8 mouse cellular contexts compared by ENCODE assay signal in the genomic region with DNA sequence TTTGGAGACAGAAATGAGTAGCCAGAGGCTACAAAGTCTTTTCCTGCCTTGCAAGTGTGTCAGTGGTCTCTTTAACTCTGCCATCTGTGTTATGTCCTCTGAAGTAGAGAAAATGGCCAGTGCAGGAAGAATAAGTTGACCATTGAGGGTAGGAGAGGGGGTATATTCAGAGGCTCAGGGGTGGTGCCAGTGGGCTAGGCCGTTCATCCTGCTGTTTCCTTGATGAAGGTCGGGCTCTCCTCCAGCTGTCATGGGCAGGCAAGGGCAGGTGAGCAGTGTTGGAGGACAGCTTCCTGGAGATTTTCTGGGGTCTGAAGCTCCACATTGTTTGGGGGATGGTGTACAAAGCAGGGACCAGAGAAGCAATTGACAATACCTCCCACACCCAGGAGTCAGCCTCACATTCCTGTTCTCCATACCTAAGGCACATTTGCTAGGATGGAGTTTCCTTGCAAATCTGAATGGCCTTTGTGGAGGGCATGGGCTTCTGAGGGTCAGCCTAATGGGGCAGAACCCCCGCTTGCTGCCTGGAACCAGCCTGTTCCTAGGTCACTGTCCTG. TPM values are rescaled to one million over a fixed set of nuclear protein-coding genes. Genes with fewer than 3 reads are reported as not detected.
DNase-seq lines count a peak whose midpoint lies in the region; ATAC-seq and TF ChIP-seq lines count a peak whose summit lies in the region.

No protein-coding gene starts in this region.

- no peaks in the 10 kb centered on the region for H3K27me3 ChIP-seq in spleen, adult 2 months (ENCODE audit: control insufficient read depth, insufficient read depth, low read length)
- no peaks in the 10 kb centered on the region for H3K27me3 ChIP-seq in liver, embryonic 12.5 days (replicated peaks)

- H3K27ac ChIP-seq in spleen, adult 2 months (ENCODE audit: insufficient read depth, low read length), result 0 out of 2 replicates have a peak overlapping the region, but pooled peaks have one; percentile 27
- peak overlapping the region; percentile 91 for H3K27ac ChIP-seq in liver, embryonic 12.5 days

- peak overlapping the region; percentile 9; the same call in 1 of the 2 replicates for H3K4me3 ChIP-seq in spleen, adult 2 months (ENCODE audit: extremely low read depth, insufficient read depth, insufficient read length)
- H3K4me3 ChIP-seq in liver, embryonic 12.5 days, result peak overlapping the region; percentile 94

- no peaks in the 10 kb centered on the region for H3K9me3 ChIP-seq in liver, embryonic 12.5 days (replicated peaks)

- no peak for TF ChIP-seq CTCF in spleen, adult 2 months (IDR thresholded peaks at IDR 0.05; ENCODE audit: extremely low read depth, insufficient read depth, insufficient read length, insufficient replicate concordance)

- ATAC-seq in liver, embryonic 12.5 days, result no peak
- no peak for ATAC-seq in megakaryocyte progenitor cell, adult 5-6 weeks (replicated peaks; ENCODE audit: poor library complexity)

- H3K36me3 ChIP-seq in spleen, adult 2 months (ENCODE audit: control insufficient read depth, insufficient read depth, low read length), result peaks cover 10% of the 10 kb centered on the region
- peaks cover 41% of the 10 kb centered on the region for H3K36me3 ChIP-seq in liver, embryonic 12.5 days

- WGBS in spleen, adult 2 months, result 63% methylated on average over 3 of the region's 3 CpGs
- 59% methylated on average over 3 of the region's 3 CpGs for WGBS in liver, embryonic 12.5 days (ENCODE audit: insufficient replicate concordance)

- DNase-seq in adrenal gland, postnatal 14 days, result peak; percentile 6
- no peak for DNase-seq in adrenal gland, postnatal 36 days
- no peak for DNase-seq in spleen, adult 2 months (ENCODE audit: low read depth in 1 of 2, low spot score in 2 of 2)
- no peak for DNase-seq in spleen, adult 12 weeks (ENCODE audit: low spot score)
- no peak for DNase-seq in ovary, postnatal 14 days (ENCODE audit: low spot score)
- DNase-seq in natural killer cell, adult 2 months (ENCODE audit: low spot score in 2 of 2), result no peak

- no peak for TF ChIP-seq POLR2A in spleen, adult 2 months (IDR thresholded peaks at IDR 0.05; ENCODE audit: low read depth, low read length)

- H3K4me1 ChIP-seq in spleen, adult 2 months (ENCODE audit: control insufficient read depth, insufficient read depth, insufficient read length), result peaks cover 11% of the 10 kb centered on the region; the same call in 1 of the 2 replicates
- H3K4me1 ChIP-seq in liver, embryonic 12.5 days, result peaks cover 56% of the 10 kb centered on the region

- H3K9ac ChIP-seq in liver, embryonic 12.5 days, result peak overlapping the region; percentile 97

- peak overlapping the region; percentile 94 for H3K4me2 ChIP-seq in liver, embryonic 12.5 days

RNA-seq across cellular contexts. Expression of gene Gm28035, which starts 1.4 kb away (rescaled TPM):
- total RNA-seq in adrenal gland, postnatal 14 days (2021), result 0.63 and 1.7 TPM in 2 replicates
- 1 to 10 TPM; 1.3 to 2.1 TPM for total RNA-seq in adrenal gland, postnatal 36 days (2021)
- polyA plus RNA-seq in spleen, adult 2 months (2012; rRNA removed), result 6.0 and 9.6 TPM in 2 replicates
- polyA plus RNA-seq in liver, embryonic 12.5 days (2016; fragmentation: Nextera tagmentation; extraction: Ambion mirVana), result 0.11 and 0.12 TPM in 2 replicates
- total RNA-seq in megakaryocyte progenitor cell, adult 5-6 weeks (2015), result not detected in 2 replicates
- 0.07 TPM in 1 of 2 replicates, not detected in the other for total RNA-seq in megakaryocyte progenitor cell, adult 5-6 weeks (2017)

RNA-seq across cellular contexts. Expression of gene Lrrc8a, which starts 1.5 kb away (rescaled TPM):
- 57.7 and 60.3 TPM in 2 replicates for total RNA-seq in adrenal gland, postnatal 14 days (2021)
- total RNA-seq in adrenal gland, postnatal 36 days (2021), result 10 to 100 TPM; 57.6 to 75.2 TPM
- polyA plus RNA-seq in spleen, adult 2 months (2012; rRNA removed), result 22.1 and 25.6 TPM in 2 replicates
- polyA plus RNA-seq in liver, embryonic 12.5 days (2016; fragmentation: Nextera tagmentation; extraction: Ambion mirVana), result 12.8 and 13.9 TPM in 2 replicates
- total RNA-seq in megakaryocyte progenitor cell, adult 5-6 weeks (2015), result 11.7 and 11.9 TPM in 2 replicates
- total RNA-seq in megakaryocyte progenitor cell, adult 5-6 weeks (2017), result 7.0 and 7.4 TPM in 2 replicates

RNA-seq across cellular contexts. Expression of gene Phyhd1, which starts 27.0 kb away (rescaled TPM):
- total RNA-seq in adrenal gland, postnatal 14 days (2021), result 19.8 and 20.4 TPM in 2 replicates
- total RNA-seq in adrenal gland, postnatal 36 days (2021), result 10 to 100 TPM; 15.3 to 19.5 TPM
- 18.1 and 24.1 TPM in 2 replicates for polyA plus RNA-seq in spleen, adult 2 months (2012; rRNA removed)
- polyA plus RNA-seq in liver, embryonic 12.5 days (2016; fragmentation: Nextera tagmentation; extraction: Ambion mirVana), result 6.9 and 7.4 TPM in 2 replicates
- 0.35 and 0.64 TPM in 2 replicates for total RNA-seq in megakaryocyte progenitor cell, adult 5-6 weeks (2015)
- 0.88 and 2.8 TPM in 2 replicates for total RNA-seq in megakaryocyte progenitor cell, adult 5-6 weeks (2017)

RNA-seq across cellular contexts. Expression of gene Kyat1, which starts 33.3 kb away (rescaled TPM):
- 29.1 and 29.3 TPM in 2 replicates for total RNA-seq in adrenal gland, postnatal 14 days (2021)
- total RNA-seq in adrenal gland, postnatal 36 days (2021), result 10 to 100 TPM; 20.7 to 28.2 TPM
- 9.7 and 11.5 TPM in 2 replicates for polyA plus RNA-seq in spleen, adult 2 months (2012; rRNA removed)
- 11.3 and 11.4 TPM in 2 replicates for polyA plus RNA-seq in liver, embryonic 12.5 days (2016; fragmentation: Nextera tagmentation; extraction: Ambion mirVana)
- 3.0 and 5.5 TPM in 2 replicates for total RNA-seq in megakaryocyte progenitor cell, adult 5-6 weeks (2015)
- 7.0 and 8.5 TPM in 2 replicates for total RNA-seq in megakaryocyte progenitor cell, adult 5-6 weeks (2017)

RNA-seq across cellular contexts. Expression of gene Gm28038, which starts 41.9 kb away (rescaled TPM):
- not detected in 2 replicates for total RNA-seq in adrenal gland, postnatal 14 days (2021)
- not detected for total RNA-seq in adrenal gland, postnatal 36 days (2021)
- not detected in 2 replicates for polyA plus RNA-seq in spleen, adult 2 months (2012; rRNA removed)
- polyA plus RNA-seq in liver, embryonic 12.5 days (2016; fragmentation: Nextera tagmentation; extraction: Ambion mirVana), result not detected in 2 replicates
- total RNA-seq in megakaryocyte progenitor cell, adult 5-6 weeks (2015), result not detected in 2 replicates
- not detected in 2 replicates for total RNA-seq in megakaryocyte progenitor cell, adult 5-6 weeks (2017)
